Mouse (Mus musculus) CH12.LX (cell line): Measurements from ENCODE around the gene Man2a1. TPM values are rescaled to one million over a fixed set of nuclear protein-coding genes. Genes with fewer than 3 reads are reported as not detected.

Experiments
- DNase-seq: peaks from one replicate; pipeline ENCODE4 v3.0.0-alpha.2; 2013; ENCODE audit errors: extremely low read depth
- H3K27ac ChIP-seq: 2 replicates; pipeline ENCODE4 v1.5.1; 2012; ENCODE audit warnings: low read depth, mild to moderate bottlenecking, control low read depth, moderate library complexity; ENCODE audit not compliant: insufficient read depth
- H3K27me3 ChIP-seq: replicated peaks from 2 replicates; pipeline ENCODE3; 2012; ENCODE audit warnings: inconsistent platforms
- H3K36me3 ChIP-seq, 2 experiments: replicated peaks in 1 of 2; 2 replicates each; pipeline versions ENCODE3 to v1.6.1; 2012; ENCODE audit warnings: inconsistent platforms in 1 of 2, low read length in 1 of 2, mild to moderate bottlenecking in 1 of 2, mixed read lengths in 1 of 2, moderate library complexity in 1 of 2; ENCODE audit not compliant: control insufficient read depth in 1 of 2, insufficient read depth in 1 of 2
- H3K4me1 ChIP-seq, 2 experiments: 2 replicates each; pipeline ENCODE4 v1.6.1; 2012; ENCODE audit warnings: inconsistent platforms in 1 of 2, moderate library complexity in 1 of 2; ENCODE audit not compliant: insufficient read depth in 2 of 2, control insufficient read depth in 1 of 2
- H3K4me2 ChIP-seq: 2 replicates; pipeline ENCODE4 v1.6.1; 2012; ENCODE audit warnings: low read depth, mild to moderate bottlenecking, control low read depth; ENCODE audit not compliant: poor library complexity, insufficient read depth, severe bottlenecking
- H3K4me3 ChIP-seq, 3 experiments: fragments of 150-350 bp in 1 of 3; sonication (generic) in 1 of 3; replicated peaks in 1 of 3; 2 replicates each; pipeline versions ENCODE3 to v1.5.1; 2011 to 2012; ENCODE audit warnings: low read depth in 2 of 3, low read length in 2 of 3, mild to moderate bottlenecking in 2 of 3, moderate library complexity in 2 of 3, control low read depth in 1 of 3, improper control_type of control experiment in 1 of 3, inconsistent platforms in 1 of 3, mixed read lengths in 1 of 3; ENCODE audit not compliant: poor library complexity in 1 of 3
- H3K79me2 ChIP-seq: replicated peaks from 2 replicates; pipeline ENCODE4 v1.6.1; 2012; ENCODE audit warnings: mild to moderate bottlenecking, moderate library complexity; ENCODE audit not compliant: control insufficient read depth, poor library complexity, insufficient read depth, severe bottlenecking; ENCODE audit errors: extremely low read depth
- H3K9ac ChIP-seq: 2 replicates; pipeline ENCODE4 v1.6.1; 2012; ENCODE audit warnings: low read depth, mild to moderate bottlenecking, control low read depth, moderate library complexity; ENCODE audit not compliant: insufficient read depth
- H3K9me3 ChIP-seq: replicated peaks from 2 replicates; pipeline ENCODE3; 2012; ENCODE audit warnings: low read length, inconsistent platforms, mixed read lengths
- BHLHE40 ChIP-seq: IDR thresholded peaks from 2 replicates; pipeline ENCODE4 v1.6.1; 2011; ENCODE audit warnings: mild to moderate bottlenecking, low read depth, low read length, improper control_type of control experiment
- CTCF ChIP-seq, 2 experiments: IDR thresholded peaks in 1 of 2; conservative IDR thresholded peaks in 1 of 2; 2 replicates each; pipeline ENCODE4 v1.5.1; 2011 to 2012; ENCODE audit warnings: low read depth in 2 of 2, low read length in 2 of 2, improper control_type of control experiment in 1 of 2, inconsistent platforms in 1 of 2, mild to moderate bottlenecking in 1 of 2, moderate library complexity in 1 of 2
- ELF1 ChIP-seq: IDR thresholded peaks from 2 replicates; pipeline ENCODE4 v1.6.1; 2014; ENCODE audit warnings: low read depth, mild to moderate bottlenecking, inconsistent platforms, low read length, improper control_type of control experiment
- EP300 ChIP-seq: IDR thresholded peaks from 2 replicates; pipeline ENCODE4 v1.6.1; 2011; ENCODE audit warnings: low read length, improper control_type of control experiment
- IRF4 ChIP-seq: IDR thresholded peaks from 2 replicates; pipeline ENCODE4 v1.6.1; 2014; ENCODE audit warnings: low read depth, mild to moderate bottlenecking, inconsistent platforms, low read length, improper control_type of control experiment
- JUN ChIP-seq: IDR thresholded peaks from 2 replicates; pipeline ENCODE4 v1.6.1; 2011; ENCODE audit warnings: low read depth, mild to moderate bottlenecking, low read length, improper control_type of control experiment, moderate library complexity; ENCODE audit not compliant: insufficient read depth
- MXI1 ChIP-seq: IDR thresholded peaks from 2 replicates; pipeline ENCODE4 v1.6.1; 2011; ENCODE audit warnings: mild to moderate bottlenecking, low read depth, low read length, improper control_type of control experiment
- NELFE ChIP-seq: IDR thresholded peaks from 2 replicates; pipeline ENCODE4 v1.6.1; 2011; ENCODE audit warnings: low read depth, low read length, improper control_type of control experiment
- POLR2AphosphoS2 ChIP-seq: IDR thresholded peaks from 2 replicates; pipeline ENCODE4 v1.6.1; 2011; ENCODE audit warnings: low read depth, low read length, improper control_type of control experiment
- UBTF ChIP-seq: IDR thresholded peaks from 2 replicates; pipeline ENCODE4 v1.6.1; 2012; ENCODE audit warnings: low read depth, mild to moderate bottlenecking, inconsistent platforms, low read length, improper control_type of control experiment, moderate library complexity
- USF1 ChIP-seq: IDR thresholded peaks from 2 replicates; pipeline ENCODE4 v1.6.1; 2014; ENCODE audit warnings: low read depth, mild to moderate bottlenecking, inconsistent platforms, low read length, improper control_type of control experiment
- ZMIZ1 ChIP-seq: IDR thresholded peaks from 2 replicates; pipeline ENCODE4 v1.6.1; 2012; ENCODE audit warnings: low read depth, mild to moderate bottlenecking, inconsistent platforms, low read length, improper control_type of control experiment
- dilution Hi-C: fragments of 300-500 bp; cut with MboI; formaldehyde crosslinking; loops from 2 replicates; pipeline ENCODE4 v1.14.3; 2020; ENCODE audit warnings: low sequenced_read_pairs; ENCODE audit not compliant: extremely low pct_unique_long_range_greater_than_20kb, extremely low pct_ligation_motif_present
- in situ Hi-C: fragments of 300-500 bp; cut with MboI; formaldehyde crosslinking; loops from 3 replicates; pipeline ENCODE4 v1.14.3; 2019; ENCODE audit warnings: low sequenced_read_pairs, low pct_ligation_motif_present, low pct_unique_long_range_greater_than_20kb, mixed read lengths
- polyA plus RNA-seq: library from polyadenylated mRNA; unstranded; fragments of >175 nt; gene quantifications from 2 replicates; pipeline ENCODE4 v1.2.1, GENCODE M21; 2012; ENCODE audit warnings: low read depth; ENCODE audit not compliant: insufficient read length
- total RNA-seq, 2 experiments: library from RNA; depleted of rRNA; stranded (reverse); fragments of 300-350 nt in 1 of 2; fragments of >200 nt in 1 of 2; gene quantifications; 2 replicates each; pipeline ENCODE4 v1.2.3; 2012 to 2014

Gene Man2a1
- total and polyA plus RNA-seq, 3 experiments = 7.9 to 15.4 (median 11.9) TPM

- H3K4me1 ChIP-seq = peaks cover 10 to 32% of the 10 kb centered on the region in 2 experiments; a peak in 3 of 4 replicates
- no peaks in the 10 kb centered on the region for H3K79me2 ChIP-seq
- no peak for DNase-seq
- no peak overlapping the region for H3K9ac ChIP-seq
- no peaks in the 10 kb centered on the region for H3K9me3 ChIP-seq
- no peaks in the 10 kb centered on the region for H3K27me3 ChIP-seq
- H3K27ac ChIP-seq = no peak overlapping the region
- dilution Hi-C loops = no loop called here
- TF ChIP-seq ZMIZ1 (no peak), USF1 (no peak), BHLHE40 (no peak), IRF4 (no peak), NELFE (no peak), CTCF (conservative IDR thresholded peaks at IDR 0.05 in 1 of 2, IDR thresholded peaks at IDR 0.05 in 1 of 2; ENCODE audit: low read depth in 2 of 2, low read length in 2 of 2) (no peak), ELF1 (no peak)
- peak overlapping the region; percentile 63 for H3K4me2 ChIP-seq
- in situ Hi-C loops = loop anchor here (25.0 kb wide), 1 partner anchor 241 kb away; no protein-coding TSS in a partner anchor
- peaks cover 8 to 45% of the 10 kb centered on the region in 2 experiments for H3K36me3 ChIP-seq
- no peak overlapping the region for H3K4me3 ChIP-seq
These were observed 21.3 kb downstream of the Man2a1 start for GRCm38 (mm10) chr17:64621649-64622351.

- Histone ChIP-seq H3K4me1 (peaks cover 10 to 32% of the 10 kb centered on the region in 2 experiments; a peak in 3 of 4 replicates), H3K9ac (no peak overlapping the region), H3K27ac (no peak overlapping the region)
- TF ChIP-seq BHLHE40 (0 out of 2 replicates have a peak, but pooled peaks have one; percentile 13), JUN (0 out of 2 replicates have a peak, but pooled peaks have one; percentile 8), IRF4 (peak; percentile 72), MXI1 (peak; percentile 27; the same call in 1 of the 2 replicates), USF1 (no peak), EP300 (peak; percentile 42), POLR2AphosphoS2 (no peak), UBTF (no peak)
- TF ChIP-seq, all 38 proteins: peak for 5
- DNase-seq = no peak
- H3K9me3 ChIP-seq = no peaks in the 10 kb centered on the region
- no peak overlapping the region for H3K4me3 ChIP-seq
- no peaks in the 10 kb centered on the region for H3K27me3 ChIP-seq
- H3K4me2 ChIP-seq = peak overlapping the region; percentile 63; the same call in 1 of the 2 replicates
- no peaks in the 10 kb centered on the region for H3K79me2 ChIP-seq
- dilution Hi-C loops = no loop called here
- H3K36me3 ChIP-seq = peaks cover 11 to 50% of the 10 kb centered on the region in 2 experiments
- in situ Hi-C loops = loop anchor here (25.0 kb wide), 1 partner anchor 240 kb away; no protein-coding TSS in a partner anchor
These were observed 21.9 kb downstream of the Man2a1 start for GRCm38 (mm10) chr17:64622352-64622886.
